15 mouse cellular contexts compared by ENCODE assay signal in genomic region chr11:78624377-78624776, GRCm38 (mm10).
A peak's percentile ranks its signal among the peaks of the same experiment; 100 is the strongest.
DNase-seq lines count a peak whose midpoint lies in the region; ATAC-seq lines count a peak whose summit lies in the region.
"Had no signal": no experiment of that assay in that cellular context is flagged by ENCODE, and none has a peak within 500 bp of the region (broad histone marks: within the 10 kb centered on the region; RNA-seq: fewer than 3 reads in every experiment).

No protein-coding gene starts in this region.

- peak; percentile 8 to 25 for DNase-seq in kidney, postnatal 4 days
- no peak for DNase-seq in kidney, adult 9 months
- peak; percentile 46 for DNase-seq in heart, adult 8-10 months (ENCODE audit: low spot score)
- peak; percentile 63 for DNase-seq in lung, postnatal 10 days
- peak; percentile 13 for DNase-seq in thymus, postnatal 25 days
- DNase-seq in right cerebral cortex, postnatal 36 days (ENCODE audit: low spot score in 2 of 2) = no peak
- DNase-seq: cerebellum, adult 8-10 months; liver, embryonic 13.5 days; midbrain, embryonic 14.5 days; retina, postnatal 1 day had no signal

- H3K4me2 ChIP-seq in hindbrain, embryonic 12.5 days (replicated peaks) = no peak overlapping the region
- H3K4me2 ChIP-seq: liver, embryonic 13.5 days; neural tube, embryonic 13.5 days had no signal

- 0 out of 2 replicates have a peak, but pooled peaks cover 6% of the 10 kb centered on the region for H3K36me3 ChIP-seq in hindbrain, embryonic 12.5 days
- H3K36me3 ChIP-seq: liver, embryonic 13.5 days had no signal

- no peak overlapping the region for H3K9ac ChIP-seq in hindbrain, embryonic 12.5 days
- H3K9ac ChIP-seq: liver, embryonic 13.5 days; neural tube, embryonic 13.5 days had no signal

- no peaks in the 10 kb centered on the region for H3K9me3 ChIP-seq in hindbrain, embryonic 12.5 days (replicated peaks)
- H3K9me3 ChIP-seq: liver, embryonic 13.5 days; neural tube, embryonic 13.5 days had no signal

- no peaks in the 10 kb centered on the region for H3K27me3 ChIP-seq in hindbrain, embryonic 12.5 days
- H3K27me3 ChIP-seq: CH12.LX; liver, embryonic 13.5 days; neural tube, embryonic 13.5 days had no signal

- ATAC-seq in hindbrain, embryonic 12.5 days (ENCODE audit: low FRiP score) = no peak
- no peak for ATAC-seq in erythroid progenitor cell, adult 5-6 weeks (replicated peaks; ENCODE audit: low FRiP score, poor library complexity, severe bottlenecking)
- ATAC-seq: forebrain, embryonic 14.5 days had no signal

- no peak overlapping the region for H3K4me3 ChIP-seq in hindbrain, embryonic 12.5 days
- H3K4me3 ChIP-seq: liver, embryonic 13.5 days; neural tube, embryonic 13.5 days had no signal

- H3K4me1 ChIP-seq in hindbrain, embryonic 12.5 days = no peaks in the 10 kb centered on the region
- H3K4me1 ChIP-seq: neural tube, embryonic 13.5 days had no signal

- no peak overlapping the region for H3K27ac ChIP-seq in hindbrain, embryonic 12.5 days
- H3K27ac ChIP-seq: liver, embryonic 13.5 days; neural tube, embryonic 13.5 days had no signal

- WGBS in hindbrain, embryonic 12.5 days = 73% methylated on average over 3 of the region's 3 CpGs

Comparison
In these comparisons a context has a peak if more than half of its experiments do, and no peak if none do; other contexts are left out.
1. DNase-seq: peak in kidney, postnatal 4 days (2 of 2), heart, adult 8-10 months (single experiment), lung, postnatal 10 days (single experiment) and thymus, postnatal 25 days (single experiment); none in kidney, adult 9 months (single experiment) and right cerebral cortex, postnatal 36 days (0 of 2).